Mouse (Mus musculus): Measurements from ENCODE around the gene Vps16. TPM values are rescaled to one million over a fixed set of nuclear protein-coding genes. Genes with fewer than 3 reads are reported as not detected.

The Vps16 gene
- total RNA-seq, 2 experiments from 2014 or later, result 78.0 to 78.3 TPM

Other genes starting within 250 kb of the Vps16 start
- 100 to 1,000 TPM in 1 of 2 experiments, 10 to 100 TPM in 1; 97.8 to 108 TPM for gene Snrpb, start 244.9 kb upstream of the Vps16 start, total RNA-seq (2021)
- not detected for gene Tmc2, start 229.1 kb upstream of the Vps16 start, total RNA-seq (2021)
- 100 to 1,000 TPM; 120 to 126 TPM for gene Nop56, start 149.9 kb upstream of the Vps16 start, total RNA-seq (2021)
- gene Idh3b, start 139.8 kb upstream of the Vps16 start, total RNA-seq (2021), result 100 to 1,000 TPM; 278 to 289 TPM
- 10 to 100 TPM in 1 of 2 experiments, 1 to 10 TPM in 1; 8.3 to 10.5 TPM for gene Ebf4, start 129.2 kb upstream of the Vps16 start, total RNA-seq (2021)
- gene Cpxm1, start 26.8 kb upstream of the Vps16 start, total RNA-seq (2021), result 1 to 10 TPM; 6.1 to 6.2 TPM
- not detected for gene Gm28372, start 19.1 kb upstream of the Vps16 start, total RNA-seq (2021)
- not detected for gene 1700020A23Rik, start 19.1 kb upstream of the Vps16 start, total RNA-seq (2021)
- not detected for gene Tmem239, start 17.9 kb upstream of the Vps16 start, total RNA-seq (2021)
- 10 to 100 TPM; 26.0 to 28.8 TPM for gene Pced1a, start 362 bp downstream of the Vps16 start, total RNA-seq (2021)
- 100 to 1,000 TPM; 239 to 240 TPM for gene Ptpra, start 25.9 kb downstream of the Vps16 start, total RNA-seq (2021)
- gene Mrps26, start 139.4 kb downstream of the Vps16 start, total RNA-seq (2021), result 10 to 100 TPM; 72.2 to 82.6 TPM
- gene Oxt, start 151.8 kb downstream of the Vps16 start, total RNA-seq (2021), result 1 to 10 TPM in 1 of 2 experiments, not detected in 1; 1.7 TPM
- 10 to 100 TPM in 1 of 2 experiments, 1 to 10 TPM in 1; 2.9 to 17.5 TPM for gene Avp, start 158.2 kb downstream of the Vps16 start, total RNA-seq (2021)
- 1 to 10 TPM; 7.7 to 8.9 TPM for gene Fastkd5, start 205.7 kb downstream of the Vps16 start, total RNA-seq (2021)
- gene Ubox5, start 205.7 kb downstream of the Vps16 start, total RNA-seq (2021), result 10 to 100 TPM in 1 of 2 experiments, 1 to 10 TPM in 1; 9.7 to 11.3 TPM
- 100 to 1,000 TPM; 183 to 206 TPM for gene Lzts3, start 218.5 kb downstream of the Vps16 start, total RNA-seq (2021)
- gene Ddrgk1, start 240.3 kb downstream of the Vps16 start, total RNA-seq (2021), result 100 to 1,000 TPM in 1 of 2 experiments, 10 to 100 TPM in 1; 97.9 to 102 TPM
- gene Itpa, start 243.3 kb downstream of the Vps16 start, total RNA-seq (2021), result 10 to 100 TPM; 39.5 to 42.1 TPM